Mouse (Mus musculus) CH12F3 (cell line): ENCODE measurements around the gene Htra2.

Experiments
- in situ Hi-C: fragments of 300-500 bp; cut with MboI; formaldehyde crosslinking; loops from 2 replicates; pipeline ENCODE4 v1.14.3; 2020; ENCODE audit warnings: low sequenced_read_pairs

The Htra2 gene

DNA sequence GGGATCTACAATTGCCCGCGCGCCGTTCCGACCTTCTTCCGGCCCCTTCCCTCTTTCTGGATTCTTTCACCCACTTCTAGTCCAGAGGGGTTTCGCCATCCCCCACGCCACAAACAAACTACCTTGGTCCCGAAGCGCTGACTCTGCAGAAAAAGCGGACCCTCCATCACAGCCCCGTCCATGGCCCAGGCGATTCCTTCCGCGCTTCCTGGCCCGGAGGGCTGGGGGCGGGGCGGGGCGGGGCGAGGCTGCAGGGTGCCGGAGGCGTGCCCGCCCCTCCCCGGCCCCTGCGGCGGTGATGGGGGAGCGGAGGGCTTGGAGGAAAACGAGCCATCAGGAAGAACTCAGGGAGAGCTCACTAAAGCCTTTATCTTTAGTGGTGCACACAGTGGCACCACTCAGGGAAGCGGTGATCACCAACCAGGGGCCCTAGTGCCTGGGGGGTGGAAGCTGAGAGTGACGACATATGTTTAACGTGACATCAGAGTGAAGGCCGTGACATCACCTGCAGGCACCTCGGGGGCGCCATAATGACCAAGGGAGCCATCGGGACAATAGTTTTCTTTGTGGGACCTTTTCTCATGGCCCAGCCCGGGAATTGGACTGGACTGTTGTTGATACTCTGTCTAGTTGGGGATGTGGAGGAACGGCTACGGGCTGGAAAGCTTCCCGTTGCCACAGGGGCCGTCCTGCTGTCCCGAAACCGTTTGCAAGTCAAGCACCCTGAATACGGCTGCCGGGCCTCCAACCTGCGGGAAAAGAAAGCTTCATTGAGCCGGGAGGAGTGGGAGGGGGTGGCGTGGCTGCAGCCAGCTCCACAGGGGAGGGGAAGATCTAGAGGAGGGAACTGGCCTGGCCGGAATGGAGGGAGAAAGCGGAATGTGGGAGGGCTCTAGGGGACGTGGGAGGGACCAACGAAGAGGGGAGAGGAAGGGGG lies 21.6 kb downstream of the Htra2 start, which contains the start of the genes Dok1 and Loxl3:
Gene Dok1 (minus strand): TSS at position 223 of the 937 bp plus-strand sequence.
Gene Loxl3 (plus strand): TSS at position 925 of the 937 bp plus-strand sequence.
- in situ Hi-C loops: no loop called here

DNA sequence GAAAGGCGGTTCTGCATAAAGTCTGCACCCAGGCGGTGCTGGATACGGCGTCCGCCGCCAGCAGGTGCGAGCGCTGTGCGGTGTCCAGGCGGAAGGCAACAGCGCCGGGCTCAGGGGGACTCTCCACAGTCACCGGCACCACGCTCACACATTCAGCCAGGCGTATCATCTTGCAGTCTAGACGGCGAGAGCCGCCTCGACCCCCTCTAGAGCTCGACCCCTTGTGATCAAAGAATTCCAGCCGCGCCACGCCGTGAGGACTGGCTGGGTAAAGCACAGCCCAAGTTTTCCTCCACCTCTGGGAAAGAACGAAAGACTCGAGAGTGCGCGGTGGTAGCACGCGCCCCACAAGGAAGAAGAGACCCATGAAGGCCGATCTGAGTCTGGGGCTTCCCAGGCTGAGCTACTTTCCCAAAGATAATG lies 22.3 kb downstream of the Htra2 start:
- in situ Hi-C loops: no loop called here

DNA sequence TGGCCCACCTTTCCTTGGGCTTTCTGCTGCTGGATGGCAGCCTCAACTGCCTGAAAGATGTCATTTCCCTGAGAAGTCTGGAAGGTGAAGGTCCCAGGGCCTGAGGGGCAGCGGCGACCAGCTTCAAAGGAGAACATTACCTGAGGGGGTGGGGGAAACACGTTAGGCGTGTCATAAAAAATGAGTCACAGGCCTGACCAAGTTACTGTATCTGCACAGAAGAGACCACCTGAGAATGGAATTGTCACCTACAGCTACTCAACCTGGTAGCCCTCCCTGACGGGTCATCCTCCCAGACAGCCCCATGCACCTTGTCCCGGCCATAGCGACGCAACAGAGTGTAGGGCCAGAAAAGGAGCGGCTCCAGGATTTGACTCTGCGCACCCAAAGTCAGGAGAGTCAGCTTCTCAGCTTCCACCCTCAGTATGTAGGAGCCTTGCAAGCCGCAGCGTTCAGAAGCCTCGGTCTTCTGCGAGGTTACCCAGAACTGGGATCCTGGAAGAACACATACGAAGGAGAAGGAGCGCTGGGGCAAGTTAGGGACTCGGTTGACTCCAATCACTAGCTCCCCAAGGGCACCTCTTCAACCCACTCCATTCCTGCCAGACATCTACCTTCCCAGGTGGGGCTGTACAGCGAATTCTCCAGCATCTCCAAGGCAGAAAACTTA lies 23.0 kb downstream of the Htra2 start:
- in situ Hi-C loops: no loop called here

DNA sequence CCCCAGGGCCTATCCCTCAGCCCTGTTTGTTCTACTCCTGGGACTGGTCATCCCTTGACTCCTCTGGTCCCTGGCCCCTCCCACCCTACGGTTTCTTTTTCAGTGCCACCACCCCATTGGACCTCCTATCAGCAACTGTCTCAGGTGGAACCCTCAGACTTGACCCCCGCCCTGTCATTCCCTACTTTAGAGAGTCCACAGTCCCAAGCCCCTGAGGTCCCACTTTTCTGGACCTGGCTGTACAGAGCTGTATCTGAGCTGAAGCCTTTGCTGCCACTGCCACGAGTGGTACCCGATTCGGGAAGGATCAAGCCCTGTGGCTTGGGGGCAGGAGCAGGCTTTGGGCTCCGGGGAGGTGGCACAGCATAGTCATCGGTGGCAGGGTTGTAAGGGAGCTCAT lies 24.0 kb downstream of the Htra2 start:
- in situ Hi-C loops: no loop called here

DNA sequence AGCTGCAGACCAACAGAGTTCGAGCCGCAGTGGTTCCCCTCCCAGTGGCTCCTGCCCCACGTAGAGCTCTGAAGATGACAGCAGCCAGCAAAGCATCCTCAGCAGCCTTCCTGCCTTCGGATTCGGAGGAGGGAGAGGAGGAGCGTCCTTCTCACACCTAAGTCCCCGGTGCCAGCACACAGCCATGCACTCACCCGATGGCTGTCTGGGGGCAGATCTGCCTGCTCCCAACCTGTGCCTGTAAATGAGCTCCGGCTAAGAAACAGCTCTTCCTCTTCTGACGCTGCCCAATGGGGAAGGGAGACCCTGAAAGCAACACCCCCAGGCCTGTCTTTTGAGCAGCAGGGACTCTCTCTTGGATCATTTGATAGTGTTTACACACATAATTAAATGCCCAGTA lies 25.3 kb downstream of the Htra2 start:
- in situ Hi-C loops: no loop called here

DNA sequence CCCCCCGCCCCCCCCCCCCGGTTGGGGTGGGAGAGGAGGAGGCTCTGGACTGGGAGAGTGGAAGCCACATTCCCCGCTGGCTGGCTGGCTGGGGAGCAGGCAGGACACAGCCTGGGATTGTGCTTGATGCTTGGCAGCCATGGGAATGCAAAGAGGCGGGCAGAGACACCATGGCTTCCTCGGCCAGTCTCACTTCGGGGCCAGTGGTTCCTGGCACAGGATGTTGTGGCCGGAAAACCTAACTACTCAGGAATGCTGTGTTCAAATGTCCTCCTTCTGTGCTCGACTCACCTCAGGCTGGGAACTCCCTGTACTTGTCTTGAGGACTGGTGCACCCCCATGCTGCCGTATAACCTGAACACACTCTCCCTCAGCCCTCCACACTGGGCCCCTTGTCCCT lies 27.4 kb downstream of the Htra2 start:
- in situ Hi-C loops: no loop called here

DNA sequence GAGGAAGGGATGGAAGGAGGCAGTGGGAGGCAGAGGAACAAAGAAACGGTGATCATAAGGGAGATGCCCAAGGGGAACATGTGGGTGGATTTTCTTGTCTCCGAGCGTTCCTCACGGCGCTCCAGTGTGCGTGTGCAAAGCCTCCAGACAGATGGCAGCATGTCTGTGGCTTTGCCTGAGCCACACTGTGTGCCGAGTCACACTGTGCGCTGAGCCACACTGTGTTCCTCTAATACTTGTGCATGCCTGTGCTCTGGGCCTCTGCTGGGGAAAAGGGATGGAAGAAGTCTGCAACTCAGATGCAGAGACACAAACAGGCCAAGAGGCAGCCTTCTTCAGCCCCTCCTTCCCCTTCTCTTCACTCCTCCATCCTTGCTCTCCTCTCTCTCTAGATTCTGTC lies 27.8 kb downstream of the Htra2 start:
- in situ Hi-C loops: no loop called here

DNA sequence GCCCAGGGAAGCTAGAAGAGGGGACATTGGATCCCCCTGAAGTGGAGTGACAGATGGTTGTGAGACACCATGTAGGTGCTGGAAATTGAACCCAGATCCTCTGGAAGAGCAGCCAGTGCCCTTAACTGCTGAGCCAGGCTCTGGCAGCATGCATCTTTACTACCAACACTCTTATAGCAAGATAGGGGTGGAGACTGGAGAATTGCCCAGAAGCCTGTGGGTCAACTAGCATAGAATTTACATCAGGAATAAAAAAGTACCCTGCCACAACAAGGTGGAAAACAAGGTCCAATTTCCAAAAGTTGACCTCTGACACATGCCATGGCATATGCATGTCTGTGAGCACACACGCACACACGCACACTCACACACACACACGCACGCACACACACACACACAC lies 29.9 kb downstream of the Htra2 start:
- in situ Hi-C loops: no loop called here

DNA sequence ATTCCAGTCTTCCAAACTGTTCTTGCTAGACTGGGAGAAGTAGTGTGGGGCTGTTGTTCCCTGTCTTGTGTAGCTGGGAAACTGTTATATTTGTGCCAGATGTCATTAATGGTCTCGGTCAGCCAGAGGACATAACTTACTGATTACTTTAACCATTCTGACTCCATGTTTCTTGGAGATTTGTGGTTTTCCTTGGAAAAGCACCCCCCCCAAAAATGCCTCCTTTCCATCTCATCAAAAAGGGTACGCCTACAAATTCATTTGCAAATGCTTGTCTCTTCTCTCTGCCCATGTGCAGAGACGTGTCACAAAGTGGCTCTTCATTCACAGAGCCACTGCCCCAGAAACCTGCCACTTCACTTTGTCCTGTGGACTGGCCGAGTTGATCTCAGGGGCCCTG lies 30.7 kb downstream of the Htra2 start:
- in situ Hi-C loops: no loop called here

DNA sequence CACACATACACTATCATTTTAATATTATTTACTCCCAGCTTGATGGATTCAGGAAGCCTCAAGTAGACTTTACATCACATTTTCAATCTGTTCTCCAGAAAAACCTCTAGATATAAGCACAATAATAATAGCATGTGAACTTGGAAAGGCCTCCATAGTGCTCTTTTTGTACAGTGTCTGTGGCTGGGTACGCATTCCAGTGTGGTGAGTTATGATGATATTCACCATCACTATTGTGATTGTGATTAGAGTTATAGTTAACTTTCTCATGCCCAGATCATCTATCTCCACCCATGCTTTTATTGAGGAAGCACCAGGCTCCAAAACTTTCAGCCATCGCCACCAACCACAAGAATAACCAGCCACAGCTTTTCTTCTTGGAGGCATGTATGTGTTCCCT lies 31.3 kb downstream of the Htra2 start:
- in situ Hi-C loops: no loop called here

DNA sequence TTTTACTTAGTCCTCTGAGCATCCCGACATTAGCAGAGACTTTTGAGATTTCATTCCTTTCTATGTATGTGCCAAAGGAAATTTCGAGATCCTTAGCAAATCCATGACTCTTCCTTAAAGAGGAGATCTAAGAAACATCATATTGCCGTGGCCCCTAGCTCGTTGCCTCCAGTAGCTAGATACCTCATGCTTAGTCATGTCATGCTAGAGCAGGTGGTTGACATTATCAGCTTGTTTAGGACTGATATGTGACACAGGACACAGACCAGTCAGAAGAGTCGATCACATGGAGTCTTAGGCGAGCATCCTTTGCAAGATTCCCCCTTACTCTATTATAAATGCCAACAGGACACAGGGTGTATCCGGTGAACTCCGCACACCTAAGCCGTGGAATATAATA lies 32.1 kb downstream of the Htra2 start:
- in situ Hi-C loops: no loop called here

DNA sequence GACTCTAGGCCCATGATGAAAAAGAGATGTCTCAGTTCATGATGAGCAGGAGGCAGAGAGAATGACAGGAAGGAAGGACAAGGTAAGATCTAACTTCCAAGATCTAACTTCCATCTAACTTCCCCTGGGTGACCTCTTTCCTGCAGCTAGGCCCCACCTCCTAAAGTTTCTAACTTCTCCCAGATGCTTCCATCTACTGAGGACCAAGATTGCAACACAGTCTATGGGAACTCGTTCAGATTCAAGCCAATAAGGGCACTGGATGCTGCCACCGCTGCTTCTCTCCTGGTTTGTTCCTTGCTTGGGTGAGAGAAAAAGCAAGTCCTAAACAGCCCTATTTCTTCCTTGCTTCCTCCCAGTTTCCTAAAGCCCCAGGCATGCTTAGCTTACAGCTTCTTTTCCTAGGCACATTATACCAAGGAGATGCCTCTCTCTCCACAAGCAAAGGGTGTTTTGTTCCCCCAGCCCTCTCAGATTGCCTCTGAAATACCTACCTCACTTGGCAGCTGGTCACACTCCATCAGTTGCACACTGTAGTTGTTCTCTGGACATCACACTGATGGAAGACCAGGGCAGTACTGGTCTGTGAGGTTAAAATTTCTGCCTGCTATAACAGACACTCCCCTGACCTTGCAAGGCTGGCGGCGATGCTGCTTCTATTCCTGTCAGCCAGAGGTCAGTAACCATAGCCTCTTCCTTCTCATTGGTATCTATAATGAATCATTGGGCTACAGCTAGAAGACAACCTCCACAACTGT lies 34.1 kb downstream of the Htra2 start:
- in situ Hi-C loops: no loop called here

DNA sequence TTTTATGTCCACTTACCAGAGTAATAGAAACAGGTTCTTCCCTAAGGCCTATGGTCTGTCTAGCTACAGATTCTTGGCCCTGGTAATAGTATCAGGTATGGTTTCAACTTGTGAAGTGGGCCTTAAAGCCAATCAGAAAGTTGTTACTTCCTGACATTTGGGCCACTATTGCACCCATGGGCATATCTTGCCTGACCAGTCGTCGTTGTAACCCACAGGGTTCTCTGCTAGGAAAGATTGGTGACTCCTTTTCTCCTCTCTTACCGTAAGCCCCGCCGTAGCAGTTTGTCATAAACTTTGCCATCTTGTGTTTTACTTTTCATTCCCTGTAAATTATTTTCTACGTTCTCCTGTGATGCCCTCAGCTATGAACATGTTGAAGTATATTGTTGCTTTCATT lies 35.0 kb downstream of the Htra2 start:
- in situ Hi-C loops: no loop called here

DNA sequence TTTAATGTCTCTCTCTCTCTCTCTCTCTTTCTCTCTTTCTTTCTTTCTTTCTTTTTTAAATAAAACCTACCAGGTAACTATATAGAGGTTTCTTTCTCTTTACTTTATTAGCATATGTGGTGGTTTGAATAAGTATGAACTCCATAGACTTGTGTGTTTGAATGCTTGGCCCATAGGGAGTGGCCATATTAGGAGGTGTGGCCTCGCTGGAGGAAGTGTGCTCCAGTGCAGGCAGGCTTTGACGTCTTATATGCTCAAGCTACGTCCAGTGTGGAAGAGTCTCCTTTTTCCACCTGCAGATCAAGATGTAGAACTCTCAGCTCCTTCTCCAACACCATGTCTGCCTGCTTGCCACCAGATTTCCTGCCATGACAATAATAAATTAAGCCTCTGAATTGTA lies 36.0 kb downstream of the Htra2 start:
- in situ Hi-C loops: no loop called here

DNA sequence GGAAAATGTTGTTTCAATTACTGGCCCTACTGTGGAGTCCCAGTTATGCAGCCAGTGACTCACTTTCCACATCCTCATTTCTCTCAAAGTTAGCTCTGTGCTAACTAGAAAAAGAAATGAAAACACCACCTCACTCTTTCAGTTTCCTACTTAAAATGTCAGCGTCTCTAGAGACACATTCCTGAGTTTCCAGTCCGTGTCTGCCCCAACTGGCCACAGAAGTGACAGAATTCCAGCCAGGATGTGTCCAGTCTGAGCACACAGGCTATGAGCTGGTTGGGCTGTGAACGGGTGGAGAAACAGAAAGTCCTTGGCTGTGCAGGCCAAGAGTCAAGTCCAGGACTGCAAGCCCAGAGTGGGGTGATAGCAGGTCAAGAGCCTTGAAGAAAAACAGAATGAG lies 37.9 kb downstream of the Htra2 start:
- in situ Hi-C loops: no loop called here

DNA sequence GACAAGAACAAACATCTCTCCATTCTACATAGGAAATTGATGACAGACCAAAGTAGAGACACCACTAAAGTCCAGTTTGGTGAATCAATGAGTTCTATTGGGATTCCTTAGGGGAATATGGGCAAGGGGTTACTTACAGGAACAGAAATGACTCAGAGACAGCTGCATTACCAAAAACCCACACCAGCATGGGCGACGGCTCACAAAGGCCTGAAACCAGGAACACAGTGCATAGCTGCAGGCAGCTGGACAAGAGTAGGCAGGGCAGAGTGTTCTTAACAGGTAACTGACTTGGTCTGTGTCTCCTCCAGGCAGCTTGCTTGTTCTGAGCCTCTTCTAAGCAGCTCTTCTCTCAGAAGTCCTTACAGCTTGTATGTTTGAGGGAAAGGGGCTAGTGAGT lies 39.3 kb downstream of the Htra2 start:
- in situ Hi-C loops: no loop called here

DNA sequence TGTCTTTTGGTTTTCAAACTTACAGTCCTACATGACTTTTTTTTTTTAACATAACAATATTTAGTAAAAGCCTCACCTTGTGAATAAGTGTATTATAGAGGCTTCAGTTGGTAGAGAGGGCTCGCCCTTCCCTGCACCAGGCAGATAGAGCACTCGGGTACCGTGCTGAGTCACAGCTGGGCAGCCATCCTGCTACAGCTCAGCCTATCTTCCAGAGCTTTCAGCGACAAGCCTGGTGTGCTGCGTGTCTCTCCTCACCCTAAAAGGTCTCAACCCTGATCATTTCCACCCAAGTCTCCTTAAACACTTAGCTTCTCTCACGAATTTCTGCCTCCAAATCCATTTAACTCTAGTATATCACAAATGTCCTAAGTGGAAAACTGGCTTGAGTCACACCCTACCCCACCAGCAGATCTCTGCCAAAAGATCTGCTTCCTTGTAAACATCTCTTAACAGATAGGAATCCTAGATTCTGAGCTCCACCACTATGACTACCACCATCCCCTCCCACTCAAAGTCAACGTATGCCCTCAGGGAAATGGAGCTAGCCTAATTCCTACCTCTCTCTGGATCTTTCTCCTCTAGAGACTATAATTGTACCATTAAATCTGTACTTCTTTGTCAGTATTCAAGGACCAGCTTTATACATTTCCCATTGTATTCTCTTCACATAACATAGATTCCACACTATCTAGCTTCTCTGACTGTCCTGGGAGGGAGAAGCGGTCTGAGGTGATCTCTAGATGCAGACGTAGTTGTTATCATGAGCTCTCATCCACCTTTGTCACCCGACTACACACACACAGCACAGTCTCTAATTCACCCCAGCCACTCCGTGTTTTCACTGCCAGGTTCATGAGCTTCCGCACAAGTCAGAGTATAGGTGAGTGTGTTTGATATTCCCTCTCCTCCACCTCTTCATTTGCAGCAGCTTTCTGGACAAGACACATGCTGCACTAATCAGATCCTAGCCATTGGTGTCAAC lies 40.3 kb downstream of the Htra2 start:
- in situ Hi-C loops: no loop called here

DNA sequence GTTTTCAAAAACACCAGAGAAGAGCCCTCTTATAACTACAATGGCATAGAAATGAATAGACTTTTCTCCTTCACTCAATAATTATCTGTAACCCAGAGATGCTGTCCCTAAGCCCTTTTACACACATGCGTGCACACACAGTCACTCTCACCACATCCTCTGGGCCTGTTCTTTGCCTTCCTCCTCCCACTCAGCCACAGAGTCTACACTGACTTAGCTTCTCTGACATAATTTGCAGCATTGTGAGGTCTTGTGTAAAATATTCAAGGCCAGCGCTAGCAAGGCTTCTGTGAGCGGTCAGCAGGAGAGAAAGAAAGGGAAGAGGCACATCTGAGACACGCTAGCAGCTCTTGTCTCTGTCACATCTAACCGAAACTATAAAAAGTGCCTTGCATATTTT lies 41.6 kb downstream of the Htra2 start:
- in situ Hi-C loops: no loop called here

DNA sequence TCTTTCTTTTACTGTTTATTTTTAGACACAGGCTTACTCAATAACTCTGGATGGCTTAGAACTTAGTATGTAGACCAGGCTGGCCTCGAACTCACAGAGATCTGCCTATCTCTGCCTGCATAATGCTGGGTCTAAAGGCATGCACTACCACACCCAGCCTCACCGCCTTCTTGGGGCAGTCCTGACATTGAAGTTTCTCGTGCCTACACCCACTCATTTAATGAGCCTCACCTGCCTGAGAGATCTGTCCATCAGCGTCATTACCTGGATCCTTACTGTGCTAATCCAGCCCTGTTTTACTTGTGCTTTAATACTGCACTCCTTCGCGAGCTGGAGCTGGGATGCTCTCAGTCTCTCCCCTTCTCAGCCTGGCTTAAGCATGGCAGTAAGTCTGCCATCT lies 43.3 kb downstream of the Htra2 start:
- in situ Hi-C loops: no loop called here

DNA sequence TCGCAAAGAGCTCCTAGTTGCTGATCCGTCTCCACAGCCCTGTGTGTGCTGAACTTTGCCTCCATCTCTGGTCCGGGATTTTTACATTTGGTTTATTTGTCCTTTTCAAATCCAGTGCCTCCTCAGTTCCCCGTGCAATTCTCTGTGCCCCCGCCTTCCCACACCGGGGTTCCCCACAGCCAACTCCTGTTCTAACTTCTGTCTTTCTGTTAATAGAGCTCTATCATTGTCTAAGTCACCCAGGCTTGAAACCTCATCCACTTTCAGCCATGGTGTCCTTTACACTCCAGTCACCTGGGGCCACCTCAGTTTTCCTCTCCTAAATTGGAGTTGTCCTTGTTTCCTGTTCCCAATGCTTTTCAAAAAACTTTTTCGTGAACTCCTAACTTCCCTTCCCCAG lies 43.8 kb downstream of the Htra2 start:
- in situ Hi-C loops: no loop called here
